Mouse (Mus musculus): ENCODE data around the gene Rnf19b.

The Rnf19b gene

GRCm38 (mm10) chr4:129034706-129035660, 23.1 kb upstream of the Rnf19b start:
- DNase-seq (ENCODE audit: low spot score) = peak; percentile 88

GRCm38 (mm10) chr4:129035851-129036445, 22.1 kb upstream of the Rnf19b start:
- no peak for DNase-seq (ENCODE audit: low spot score)

DNA sequence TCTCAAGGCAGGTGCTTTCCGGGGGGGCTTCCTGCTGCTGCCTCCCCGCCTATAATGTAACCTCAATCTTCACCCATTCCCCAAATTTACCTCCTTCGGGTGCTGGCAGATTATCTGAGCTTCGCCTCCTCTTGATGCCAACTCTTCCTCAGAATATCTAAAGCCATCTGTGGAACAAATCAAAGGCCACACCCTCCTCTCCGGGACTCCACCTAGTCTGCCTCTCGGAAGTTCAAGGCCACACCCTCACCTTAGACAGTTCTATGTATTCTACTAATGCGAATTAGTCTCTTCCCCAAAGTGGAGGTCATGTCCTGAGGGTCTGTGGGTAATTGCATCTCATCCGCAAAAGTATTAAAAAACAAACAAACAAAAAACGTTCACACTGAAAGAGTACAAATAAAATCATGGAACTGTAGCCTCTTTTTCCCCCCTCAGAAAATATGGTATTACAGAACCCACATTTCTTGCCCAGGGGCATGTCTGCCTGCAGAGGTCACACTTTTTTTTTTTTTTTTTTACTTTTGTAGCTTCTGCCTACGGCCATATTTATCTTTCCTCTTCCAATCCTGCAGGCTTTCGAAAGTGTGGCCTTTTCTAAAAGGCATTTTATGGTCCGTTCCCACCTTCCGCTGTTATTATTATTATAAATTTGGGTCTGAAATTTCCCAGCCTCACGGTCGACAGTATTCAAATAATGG, 10.2 kb upstream of the Rnf19b start:
- DNase-seq (ENCODE audit: low spot score) = no peak

GRCm38 (mm10) chr4:129048501-129049305, 9.4 kb upstream of the Rnf19b start:
- DNase-seq (ENCODE audit: low spot score) = peak; percentile 43

DNA sequence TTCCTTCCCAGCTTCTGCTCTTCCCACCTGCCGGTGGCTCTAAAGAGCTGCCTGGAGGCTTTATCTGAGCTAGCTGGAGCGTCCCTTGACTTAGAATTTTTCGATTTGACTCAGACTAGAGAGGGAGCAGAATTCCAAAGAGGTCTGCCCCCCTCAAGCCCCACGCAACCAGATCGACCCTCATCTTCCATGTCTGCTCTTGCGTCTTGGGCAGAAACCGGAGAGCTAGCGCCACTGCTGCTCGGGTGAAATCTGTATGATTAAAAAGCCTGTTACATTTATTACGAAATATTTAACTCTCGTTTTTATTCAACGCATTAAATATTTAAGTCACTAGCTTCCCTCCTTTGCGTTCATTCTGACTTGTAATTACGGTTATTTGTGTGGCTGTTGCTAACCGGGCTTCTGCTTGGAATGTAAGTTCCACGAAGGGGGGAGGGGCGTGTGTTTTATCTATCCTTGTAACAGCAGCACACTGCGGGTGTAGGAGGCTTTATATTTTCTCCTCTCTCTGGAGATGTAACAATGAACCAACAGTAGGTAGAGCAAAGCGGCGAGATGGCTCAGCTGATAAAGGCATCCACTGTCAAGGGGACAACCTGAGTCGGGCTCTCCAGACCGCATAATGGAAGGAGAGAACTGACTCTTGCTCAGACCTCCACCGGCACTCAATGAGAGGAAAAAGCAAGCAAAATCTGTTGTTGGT, 8.6 kb upstream of the Rnf19b start:
- no peak for DNase-seq (ENCODE audit: low spot score)

- no peak for DNase-seq (ENCODE audit: low spot score)
These were observed 7.7 kb upstream of the Rnf19b start for GRCm38 (mm10) chr4:129050365-129050764.

DNA sequence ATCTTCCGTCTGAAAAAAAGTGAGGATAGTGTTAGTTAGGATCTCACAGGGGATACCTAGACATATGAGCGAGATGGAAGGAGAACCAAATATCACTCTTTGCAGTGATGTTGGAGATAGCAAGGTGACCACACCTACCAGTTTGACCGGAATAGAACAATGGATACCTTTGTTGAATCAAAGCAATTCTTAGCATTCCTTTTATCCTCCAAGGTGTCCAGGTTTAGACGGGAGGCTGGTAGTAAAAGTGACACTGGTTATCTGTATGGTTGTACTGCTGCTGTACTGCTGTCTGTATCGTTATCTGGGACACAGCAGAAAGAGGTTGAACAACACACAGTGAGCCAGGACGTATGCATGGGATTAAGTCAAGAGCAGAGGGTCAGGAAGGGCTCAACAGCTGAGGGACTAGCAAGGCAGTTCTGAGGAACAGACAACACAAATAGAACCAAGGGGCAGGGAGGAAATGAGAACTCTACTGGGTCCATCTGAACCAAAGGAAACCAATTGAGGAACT, 7.1 kb upstream of the Rnf19b start:
- no peak for DNase-seq (ENCODE audit: low spot score)

DNA sequence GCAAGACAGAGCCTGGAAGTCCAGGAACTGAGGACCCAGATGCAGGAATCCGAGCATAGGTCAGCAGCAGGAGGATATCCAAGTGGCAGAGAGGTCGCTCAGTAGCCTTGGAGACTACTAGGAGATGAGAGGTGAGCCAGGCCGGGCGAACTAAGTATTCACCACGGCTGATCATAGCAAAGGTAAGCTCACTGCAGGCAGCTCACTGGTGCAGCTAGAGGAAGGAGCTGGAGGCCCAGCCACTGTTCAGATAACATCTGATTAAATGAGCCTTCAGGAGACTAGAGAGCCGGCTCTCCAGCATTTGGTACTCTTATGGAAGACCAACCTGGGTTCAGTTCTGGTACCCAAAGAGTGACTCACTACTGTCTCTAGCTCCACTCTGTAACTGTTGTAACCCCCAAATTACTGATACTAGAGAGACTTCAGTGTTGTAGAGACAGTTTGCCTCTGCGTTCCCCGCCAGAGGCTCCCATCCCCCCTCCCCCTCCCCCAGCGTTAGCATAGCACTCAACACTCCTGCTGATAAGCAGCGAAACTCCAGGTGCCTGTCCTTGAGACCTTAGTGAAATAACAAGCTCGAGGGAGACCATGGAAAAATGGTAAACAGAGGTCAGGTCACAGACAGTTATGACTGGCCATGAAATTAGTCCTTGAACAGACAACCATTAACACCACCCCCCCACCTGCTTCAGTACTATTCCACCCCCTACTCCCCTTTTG, 6.4 kb upstream of the Rnf19b start:
- DNase-seq (ENCODE audit: low spot score) = no peak

GRCm38 (mm10) chr4:129054757-129055156, 3.3 kb upstream of the Rnf19b start:
- peak; percentile 59 for DNase-seq (ENCODE audit: low spot score)

- DNase-seq (ENCODE audit: low spot score) = no peak
These were observed 2.5 kb upstream of the Rnf19b start for GRCm38 (mm10) chr4:129055562-129055961.

GRCm38 (mm10) chr4:129057533-129058206, 401 bp upstream of the Rnf19b start:
- peak; percentile 96 for DNase-seq (ENCODE audit: low spot score)

GRCm38 (mm10) chr4:129059125-129059551, 1.1 kb downstream of the Rnf19b start:
- DNase-seq (ENCODE audit: low spot score) = no peak

DNA sequence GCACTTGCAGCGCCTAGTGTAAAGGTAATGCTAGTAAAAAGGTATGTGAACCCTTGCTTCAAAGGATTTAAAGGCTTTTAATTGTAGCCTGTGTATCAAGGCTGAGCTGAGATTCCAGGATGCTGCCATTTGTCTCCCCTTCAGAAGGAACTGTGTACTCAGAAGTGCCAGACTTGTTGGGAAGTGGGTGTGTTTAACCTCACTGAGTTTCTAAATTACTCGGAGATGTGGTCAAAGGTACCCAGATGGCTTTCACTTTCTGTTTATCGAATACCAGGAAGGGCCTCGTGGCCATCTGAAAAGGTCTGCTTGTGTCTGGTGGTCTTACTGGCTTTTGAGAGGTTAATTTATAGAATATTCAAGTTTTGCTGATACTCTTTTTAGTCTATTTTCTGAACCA, 1.9 kb downstream of the Rnf19b start:
- peak; percentile 48 for DNase-seq (ENCODE audit: low spot score)

- DNase-seq (ENCODE audit: low spot score) = no peak
These were observed 3.4 kb downstream of the Rnf19b start for GRCm38 (mm10) chr4:129061486-129061885.

GRCm38 (mm10) chr4:129062281-129063075, 4.4 kb downstream of the Rnf19b start:
- no peak for DNase-seq (ENCODE audit: low spot score)

DNA sequence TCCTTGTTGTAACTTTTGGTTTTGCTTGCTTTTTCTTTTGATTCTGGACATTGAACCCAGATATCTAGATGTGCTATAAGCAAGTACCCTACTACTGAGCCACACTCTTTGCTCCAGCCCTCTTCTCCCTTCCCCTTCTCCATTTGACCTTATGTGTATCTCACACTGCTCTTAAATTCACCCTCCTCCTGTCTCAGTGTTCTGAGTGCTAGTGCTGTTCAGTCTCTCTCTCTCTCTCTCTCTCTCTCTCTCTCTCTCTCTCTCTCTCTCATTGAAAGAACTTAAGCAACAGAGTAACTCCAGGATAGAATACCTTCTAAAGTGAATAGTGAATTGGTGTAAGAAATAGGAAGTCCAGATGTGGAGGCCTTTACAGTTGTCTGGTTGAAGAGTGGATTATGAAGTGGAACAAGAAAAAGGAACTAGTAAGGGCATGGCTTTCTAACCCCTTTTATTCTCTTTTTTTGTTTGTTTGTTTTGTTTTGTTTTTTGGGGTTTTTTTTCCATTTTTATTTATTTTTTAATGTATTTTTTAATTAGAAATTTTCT, 7.7 kb downstream of the Rnf19b start:
- DNase-seq (ENCODE audit: low spot score) = no peak

DNA sequence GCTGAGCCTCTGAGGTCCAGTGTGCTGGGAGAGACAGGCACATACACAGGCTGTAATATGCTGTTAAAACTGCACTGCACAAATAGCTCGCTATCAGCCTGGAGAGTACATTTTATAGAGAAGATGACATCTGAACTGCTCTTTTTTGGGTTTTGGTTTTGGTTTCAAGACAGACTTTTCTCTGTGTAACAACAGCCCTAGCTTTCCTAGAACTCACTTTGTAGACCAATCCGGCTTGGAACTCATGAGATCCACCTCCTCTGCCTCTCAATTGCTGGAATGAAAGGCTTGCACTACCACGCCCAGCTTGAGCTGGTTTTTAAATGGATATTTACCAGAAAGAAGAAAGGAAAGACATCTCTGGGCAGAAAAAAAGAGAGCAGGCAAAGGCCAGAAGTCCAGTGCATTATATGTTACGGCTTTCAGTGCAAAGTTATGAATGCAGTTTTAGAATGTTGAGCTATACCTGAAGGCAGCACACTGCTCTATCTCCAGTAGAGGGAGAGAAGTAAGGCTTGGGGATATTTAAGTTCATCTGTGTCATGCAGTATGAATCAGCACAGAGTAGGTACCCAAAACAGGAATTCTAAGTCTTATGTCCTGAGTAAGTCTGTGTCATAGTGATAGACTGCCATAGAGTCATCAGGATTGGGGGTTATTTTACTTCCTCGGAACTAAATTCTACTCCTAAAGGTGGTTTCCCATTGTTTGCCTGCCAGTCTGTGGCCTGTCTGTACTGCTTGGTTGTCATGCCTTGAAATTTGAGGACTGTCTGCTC, 9.8 kb downstream of the Rnf19b start:
- DNase-seq (ENCODE audit: low spot score) = no peak

- DNase-seq (ENCODE audit: low spot score) = no peak
These were observed 10.8 kb downstream of the Rnf19b start for GRCm38 (mm10) chr4:129068848-129069247.

Measured in lung, postnatal 25 days (tissue).